Mouse (Mus musculus) megakaryocyte, embryonic 14.5 days (primary cell): ENCODE results near the gene Mecr.

ENCODE experiments used
- FLI1 ChIP-seq: IDR thresholded peaks from 2 replicates; pipeline ENCODE4 v1.6.1; 2012; ENCODE audit warnings: low read length, inconsistent platforms, mixed read lengths
- GATA1 ChIP-seq: IDR thresholded peaks from 3 replicates; pipeline ENCODE4 v1.6.1; 2012; ENCODE audit warnings: mixed read lengths, low read length, inconsistent platforms, borderline replicate concordance

- TF ChIP-seq FLI1 (no peak), GATA1 (no peak)
Measured at GRCm38 (mm10) chr4:131906423-131906822, 63.2 kb downstream of the Mecr start.
